Mouse (Mus musculus) CH12F3 (cell line): ENCODE measurements around the gene Sap30bp.

Experiments
- in situ Hi-C: fragments of 300-500 bp; cut with MboI; formaldehyde crosslinking; loops from 2 replicates; pipeline ENCODE4 v1.14.3; 2020; ENCODE audit warnings: low sequenced_read_pairs

Gene Sap30bp

GRCm38 (mm10) chr11:115999027-115999426 lies 65.9 kb downstream of the Sap30bp start:
- in situ Hi-C loops, result loop anchor here (10.0 kb wide), 1 partner anchor 54 kb away; no protein-coding TSS in a partner anchor

DNA sequence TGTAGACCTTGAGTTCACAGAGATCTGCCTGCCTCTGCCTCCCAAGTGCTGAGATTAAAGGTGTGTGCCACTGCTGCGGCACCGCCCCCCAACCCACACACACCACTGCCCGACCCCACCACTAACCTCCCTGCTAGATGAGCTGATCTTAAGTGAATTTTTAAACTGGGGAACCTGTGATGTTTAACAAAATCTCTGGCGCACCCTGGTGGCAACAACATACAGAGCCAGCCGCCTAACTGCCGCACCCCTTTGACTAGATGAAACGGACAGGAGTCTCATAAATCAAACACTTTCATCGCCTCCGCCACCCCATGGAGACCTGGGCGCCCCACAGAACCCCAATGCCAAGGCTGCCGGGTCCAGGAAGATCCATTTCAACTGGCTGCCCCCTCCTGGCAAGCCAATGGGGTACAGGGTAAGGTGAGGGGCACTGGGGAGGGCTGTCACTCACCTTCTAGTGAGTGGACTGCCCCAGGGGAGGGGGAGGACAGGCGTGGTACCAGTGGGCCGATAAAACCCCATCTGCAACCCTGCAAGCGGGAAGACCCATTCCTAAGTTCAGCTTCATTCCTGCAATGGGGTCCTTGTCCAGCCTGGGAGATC lies 66.6 kb downstream of the Sap30bp start:
- in situ Hi-C loops, result loop anchor here (10.0 kb wide), 1 partner anchor 55 kb away; no protein-coding TSS in a partner anchor

- in situ Hi-C loops, result no loop called here
Observed at GRCm38 (mm10) chr11:116000607-116001006, 67.5 kb downstream of the Sap30bp start.

GRCm38 (mm10) chr11:116001725-116002124 lies 68.6 kb downstream of the Sap30bp start:
- in situ Hi-C loops, result no loop called here

GRCm38 (mm10) chr11:116002894-116003293 lies 69.8 kb downstream of the Sap30bp start:
- in situ Hi-C loops, result no loop called here

DNA sequence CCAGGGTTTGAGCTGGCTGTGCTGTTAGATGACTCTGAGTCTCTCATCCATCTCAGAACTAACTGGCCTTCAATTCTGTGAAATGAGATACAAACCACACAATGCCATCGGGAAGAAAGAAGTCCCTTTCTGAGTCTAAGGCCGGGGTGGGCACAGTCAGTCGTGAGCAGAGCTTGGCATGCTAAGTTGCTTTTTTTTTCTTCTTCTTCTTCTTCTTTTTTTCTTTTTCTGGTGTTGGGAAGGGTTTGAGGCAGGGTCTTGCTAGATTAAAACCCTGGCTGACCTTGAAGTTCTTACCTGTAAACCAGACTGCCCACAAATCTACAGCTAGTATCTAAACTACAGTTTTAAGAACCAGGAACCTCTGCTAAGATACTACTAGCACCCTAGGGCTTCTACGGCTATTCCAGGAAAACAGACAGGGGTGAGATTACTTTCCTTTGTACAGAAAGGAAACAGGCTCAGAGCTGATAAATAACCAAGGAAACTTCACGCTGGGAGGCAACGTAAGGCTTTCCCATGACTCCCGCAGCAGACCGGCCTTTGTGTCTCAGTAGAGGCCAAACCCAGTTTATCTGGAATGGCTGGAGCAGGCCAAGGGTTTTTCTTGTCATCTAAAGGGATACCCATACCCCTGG lies 71.2 kb downstream of the Sap30bp start:
- in situ Hi-C loops, result no loop called here

- in situ Hi-C loops, result no loop called here
Observed at GRCm38 (mm10) chr11:116004840-116005700, 72.0 kb downstream of the Sap30bp start.

- in situ Hi-C loops, result no loop called here
Observed at GRCm38 (mm10) chr11:116005701-116006419, 72.8 kb downstream of the Sap30bp start.

- in situ Hi-C loops, result no loop called here
Observed at GRCm38 (mm10) chr11:116007095-116007850, 74.2 kb downstream of the Sap30bp start.

DNA sequence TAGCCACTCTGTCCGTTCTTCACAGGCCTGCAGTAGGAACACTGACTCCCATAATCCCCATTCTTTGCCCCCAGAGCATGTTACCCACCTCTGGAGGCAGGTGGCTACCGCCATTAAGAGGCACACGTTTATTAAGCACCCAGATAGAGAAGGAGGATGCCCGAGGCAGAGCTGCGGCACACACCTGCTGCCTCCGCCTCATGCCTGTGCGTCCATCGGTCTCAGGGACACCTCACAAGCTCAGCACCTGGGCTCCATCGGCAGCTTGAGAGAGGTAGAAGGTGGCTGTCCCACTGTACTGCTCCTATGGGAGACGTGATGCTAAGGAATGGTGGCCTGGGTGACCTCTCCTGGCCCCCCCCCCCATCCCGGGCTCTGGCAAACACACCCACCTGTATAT lies 75.3 kb downstream of the Sap30bp start:
- in situ Hi-C loops, result no loop called here

DNA sequence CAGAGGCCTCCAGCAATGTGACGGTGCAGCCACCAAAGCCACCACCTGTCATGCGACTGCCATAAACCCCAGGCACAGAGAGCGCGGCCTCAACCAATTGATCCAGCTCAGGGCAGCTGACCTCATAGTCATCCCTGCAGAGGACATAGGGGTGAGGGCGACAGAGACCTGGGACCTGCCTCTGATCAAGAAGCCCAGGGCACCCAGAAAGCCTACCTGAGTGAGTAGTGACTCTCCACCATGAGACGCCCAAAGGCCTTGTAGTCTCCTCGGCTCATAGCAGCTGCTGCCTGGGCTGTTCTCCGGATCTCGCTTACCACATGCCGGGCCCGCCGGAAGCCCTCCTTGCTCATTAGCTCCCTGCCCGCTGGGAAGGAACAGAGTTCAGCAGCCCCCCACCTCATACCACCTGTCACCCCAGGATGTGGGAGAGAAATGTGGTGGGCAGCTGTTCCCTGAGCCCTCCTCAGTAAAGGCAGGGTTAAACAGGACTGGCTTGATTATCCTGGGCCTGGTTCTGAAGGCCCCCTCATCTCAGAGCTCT lies 75.8 kb downstream of the Sap30bp start:
- in situ Hi-C loops, result no loop called here

GRCm38 (mm10) chr11:116009661-116010060 lies 76.6 kb downstream of the Sap30bp start:
- in situ Hi-C loops, result no loop called here

- in situ Hi-C loops, result no loop called here
Observed at GRCm38 (mm10) chr11:116010146-116010545, 77.1 kb downstream of the Sap30bp start.

DNA sequence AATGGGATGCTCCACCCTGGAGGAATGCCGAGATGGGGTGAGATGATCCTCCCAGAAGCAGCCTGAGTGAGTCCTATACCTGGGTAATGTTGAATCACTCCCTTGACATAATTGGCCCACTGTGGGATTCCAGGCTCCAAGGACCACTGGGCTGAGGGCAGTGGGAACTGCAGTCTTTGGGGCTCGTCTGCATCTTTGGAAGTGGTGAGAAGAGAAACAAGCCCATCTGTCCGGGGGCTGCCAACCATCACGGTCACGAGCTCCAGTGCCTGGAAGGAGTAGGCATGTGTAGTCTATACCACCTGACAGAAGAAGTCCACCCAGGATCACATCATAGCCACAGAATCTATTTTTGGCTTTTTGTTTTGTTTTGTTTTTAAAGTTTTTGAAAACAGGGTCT lies 77.9 kb downstream of the Sap30bp start:
- in situ Hi-C loops, result no loop called here

DNA sequence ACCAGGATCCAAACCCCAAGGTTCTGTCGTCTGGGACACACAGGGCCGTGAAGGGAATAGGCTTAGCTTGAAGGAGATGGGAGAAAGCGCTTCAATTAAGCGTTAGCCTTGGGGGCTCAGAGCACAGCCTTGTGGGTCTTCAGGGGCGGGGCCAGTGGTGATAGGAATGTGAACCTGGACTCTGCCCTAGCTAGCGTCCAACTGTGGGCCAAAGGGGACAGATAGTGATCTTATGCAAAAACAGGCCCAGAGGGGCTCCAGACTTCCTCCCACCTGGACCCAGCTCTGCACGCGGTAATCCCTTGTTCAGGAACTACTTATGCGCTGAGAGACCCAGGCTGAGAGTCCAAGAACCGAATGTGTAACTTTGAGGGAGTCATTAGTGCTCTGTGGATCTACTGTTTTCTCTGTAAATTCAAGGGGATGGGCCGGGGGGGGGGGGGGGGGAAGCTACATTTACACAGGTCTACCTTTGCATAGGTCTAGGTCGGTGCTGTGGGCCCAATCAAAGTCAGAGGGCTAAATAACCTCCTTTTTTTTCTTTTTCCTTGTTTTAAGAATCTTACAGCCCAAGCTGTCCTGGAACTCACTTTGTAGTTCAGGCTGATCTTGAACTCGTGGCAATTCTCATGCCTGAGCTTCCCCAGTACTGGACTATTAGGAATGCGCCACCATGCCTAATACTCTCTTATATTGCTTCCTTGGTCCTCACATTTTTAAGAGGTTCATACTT lies 78.6 kb downstream of the Sap30bp start:
- in situ Hi-C loops, result no loop called here

- in situ Hi-C loops, result no loop called here
Observed at GRCm38 (mm10) chr11:116012262-116012947, 79.3 kb downstream of the Sap30bp start, which contains the start of gene Galk1. Gene Galk1 (minus strand): TSS chr11:116012719.

GRCm38 (mm10) chr11:116014821-116015220 lies 81.7 kb downstream of the Sap30bp start:
- in situ Hi-C loops, result no loop called here
